Mouse (Mus musculus) urinary bladder, adult 18-20 months (tissue): ENCODE data around the gene Trim9.
A peak's percentile ranks its signal among the peaks of the same experiment; 100 is the strongest.

ENCODE experiments used
- DNase-seq, 2 experiments: peaks; one replicate each; pipeline ENCODE4 v3.0.0; 2022; ENCODE audit warnings: low spot score in 2 of 2, mixed read lengths in 2 of 2

Gene Trim9

GRCm38 (mm10) chr12:70347202-70347841 is at the start of gene Trim9:
TSS of gene Trim9 (minus strand) at chr12:70347614.
- peak; percentile 70 to 80 for DNase-seq

GRCm38 (mm10) chr12:70395061-70395460 is 47.6 kb upstream of the Trim9 start:
- no peak for DNase-seq

GRCm38 (mm10) chr12:70391236-70391635 is 43.8 kb upstream of the Trim9 start:
- no peak for DNase-seq

GRCm38 (mm10) chr12:70374976-70375375 is 27.6 kb upstream of the Trim9 start:
- no peak for DNase-seq

- no peak for DNase-seq
Measured at GRCm38 (mm10) chr12:70372874-70373273, 25.5 kb upstream of the Trim9 start.

- no peak for DNase-seq
Measured at GRCm38 (mm10) chr12:70369348-70369747, 21.9 kb upstream of the Trim9 start.

- no peak for DNase-seq
Measured at GRCm38 (mm10) chr12:70368820-70369219, 21.4 kb upstream of the Trim9 start.

GRCm38 (mm10) chr12:70367326-70368248 is 20.2 kb upstream of the Trim9 start:
- no peak for DNase-seq

GRCm38 (mm10) chr12:70363016-70363415 is 15.6 kb upstream of the Trim9 start:
- DNase-seq, result no peak

- DNase-seq, result no peak
Measured at GRCm38 (mm10) chr12:70360276-70360675, 12.9 kb upstream of the Trim9 start.

GRCm38 (mm10) chr12:70359443-70359842 is 12.0 kb upstream of the Trim9 start:
- no peak for DNase-seq

GRCm38 (mm10) chr12:70354926-70355325 is 7.5 kb upstream of the Trim9 start:
- no peak for DNase-seq

GRCm38 (mm10) chr12:70350490-70350889 is 3.1 kb upstream of the Trim9 start:
- no peak for DNase-seq

- DNase-seq, result no peak
Measured at GRCm38 (mm10) chr12:70349788-70350187, 2.4 kb upstream of the Trim9 start.

- DNase-seq, result no peak
Measured at GRCm38 (mm10) chr12:70348026-70348425, 612 bp upstream of the Trim9 start.

GRCm38 (mm10) chr12:70346139-70347026 is 1.0 kb downstream of the Trim9 start:
- DNase-seq, result no peak

GRCm38 (mm10) chr12:70345531-70346138 is 1.8 kb downstream of the Trim9 start:
- DNase-seq, result no peak

GRCm38 (mm10) chr12:70335176-70335575 is 12.2 kb downstream of the Trim9 start:
- DNase-seq, result no peak

- DNase-seq, result no peak
Measured at GRCm38 (mm10) chr12:70333253-70333805, 14.1 kb downstream of the Trim9 start.

- DNase-seq, result no peak
Measured at GRCm38 (mm10) chr12:70329059-70329458, 18.4 kb downstream of the Trim9 start.

- DNase-seq, result no peak
Measured at GRCm38 (mm10) chr12:70326956-70327355, 20.5 kb downstream of the Trim9 start.
